Mouse (Mus musculus): ENCODE data around the gene Sema4d.

The Sema4d gene

DNA sequence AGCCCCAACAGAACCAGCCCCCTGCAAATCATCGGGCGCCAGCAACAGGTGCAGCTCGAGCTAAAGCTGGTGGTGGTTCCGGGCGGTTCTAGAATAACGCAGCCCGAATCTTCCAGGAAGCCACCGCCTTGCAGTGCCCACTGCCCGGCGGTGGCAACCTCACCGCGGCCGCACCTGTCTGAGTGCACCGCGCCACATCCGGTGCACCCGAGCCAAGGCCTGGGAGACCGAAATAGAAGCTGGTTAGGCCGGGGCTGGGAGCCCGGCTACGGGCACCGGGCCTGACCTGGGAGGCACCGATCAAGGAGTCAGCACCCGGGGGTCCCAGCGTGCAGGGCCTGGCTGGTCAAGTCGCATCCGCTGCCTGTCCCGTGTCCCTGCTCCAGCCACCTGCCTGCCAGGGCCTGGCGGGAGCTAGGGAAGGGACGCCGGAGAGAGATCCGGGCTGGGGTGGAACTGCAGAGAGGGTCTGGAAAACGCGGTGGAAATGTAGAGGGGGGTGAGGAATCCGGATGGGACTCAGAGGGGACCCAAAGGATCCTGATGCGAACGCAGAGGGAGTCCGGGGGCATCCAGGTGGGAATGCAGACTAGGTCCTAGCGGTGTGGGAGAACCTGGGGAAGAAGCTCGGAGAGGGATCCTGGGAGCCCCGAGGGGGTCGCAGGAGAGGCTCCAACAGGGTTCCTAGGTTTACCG lies 670 bp downstream of the Sema4d start:
- TF ChIP-seq GATA4 (IDR thresholded peaks at IDR 0.05; ENCODE audit: insufficient replicate concordance, low read length) = no peak

DNA sequence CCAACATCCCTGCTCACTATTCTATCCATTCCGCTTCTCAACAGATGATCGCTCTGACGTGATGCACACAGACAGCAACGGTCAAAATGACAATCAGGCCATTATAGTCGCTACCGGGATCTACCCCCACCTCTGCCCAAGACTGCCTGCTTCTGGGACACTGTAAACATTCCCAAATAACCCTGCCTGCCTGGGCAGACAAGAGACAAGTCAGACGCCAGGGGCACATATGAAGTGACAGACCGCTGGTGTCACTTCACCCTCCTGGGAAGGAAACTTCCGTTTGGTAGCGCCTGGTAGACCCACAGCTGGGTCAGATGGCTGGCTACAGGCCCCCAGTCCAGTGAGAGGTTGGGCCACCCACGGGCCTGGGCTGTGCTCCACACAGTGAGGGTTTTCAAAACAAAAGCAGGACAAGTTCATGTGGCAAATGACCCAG lies 1.4 kb downstream of the Sema4d start:
- no peak for TF ChIP-seq GATA4 (IDR thresholded peaks at IDR 0.05; ENCODE audit: insufficient replicate concordance, low read length)

DNA sequence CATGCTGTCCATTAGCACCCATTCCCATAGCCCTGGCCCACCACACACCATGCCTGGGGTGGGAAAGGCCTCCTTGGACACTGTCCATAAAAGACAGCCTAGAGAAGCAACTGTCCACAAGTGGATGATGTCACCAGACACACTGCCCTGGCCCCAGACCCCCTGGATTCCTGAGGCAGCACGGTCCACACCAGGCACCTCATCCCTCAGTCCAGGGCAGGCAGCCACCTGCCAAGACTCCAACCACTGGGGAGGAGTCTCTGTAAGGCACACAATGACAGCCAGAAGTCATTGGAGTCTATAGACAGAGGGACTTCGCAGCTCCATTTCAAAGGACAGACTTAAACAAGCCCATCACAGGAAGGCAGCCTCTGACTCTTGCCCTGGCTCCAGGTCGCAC lies 1.9 kb downstream of the Sema4d start:
- TF ChIP-seq GATA4 (IDR thresholded peaks at IDR 0.05; ENCODE audit: insufficient replicate concordance, low read length) = no peak

DNA sequence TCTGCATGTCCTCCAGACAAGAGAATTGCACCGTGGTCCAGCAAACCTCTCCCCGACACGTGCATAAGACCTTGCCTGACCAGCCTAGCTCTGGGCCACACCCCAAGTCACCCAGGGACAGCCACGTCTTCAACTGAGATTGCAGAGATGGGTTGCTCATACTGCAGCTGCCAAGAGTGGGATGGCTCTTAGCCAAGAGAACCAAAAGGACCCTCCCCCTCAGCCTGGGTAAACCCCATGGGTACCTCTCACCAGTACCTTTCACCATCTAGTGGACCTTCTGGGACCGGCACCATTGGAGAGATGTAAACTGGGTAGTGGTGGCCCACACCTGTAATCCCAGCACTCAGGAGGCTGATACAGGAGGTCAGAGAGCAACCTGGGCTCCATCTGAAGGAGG lies 2.8 kb downstream of the Sema4d start:
- TF ChIP-seq GATA4 (IDR thresholded peaks at IDR 0.05; ENCODE audit: insufficient replicate concordance, low read length) = no peak

DNA sequence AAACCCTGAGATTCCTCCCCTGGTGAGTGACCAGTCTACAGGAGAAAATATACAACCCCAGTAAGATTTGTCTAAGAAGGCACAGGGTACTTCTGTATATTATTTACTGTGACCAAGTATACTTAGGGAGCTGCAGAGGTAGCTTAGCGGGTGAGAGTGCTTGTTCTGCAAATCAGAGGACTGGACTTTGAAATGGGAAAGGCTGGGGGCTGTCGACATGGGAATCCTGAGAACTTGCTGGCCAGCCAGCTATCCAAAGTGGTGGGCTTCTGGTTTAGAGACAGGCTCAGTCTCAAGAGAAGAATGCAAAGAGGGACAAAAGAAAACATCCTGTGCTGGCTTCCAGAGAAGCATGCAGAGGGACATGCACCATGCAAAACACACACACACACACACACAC lies 5.7 kb downstream of the Sema4d start:
- TF ChIP-seq GATA4 (IDR thresholded peaks at IDR 0.05; ENCODE audit: insufficient replicate concordance, low read length) = no peak

DNA sequence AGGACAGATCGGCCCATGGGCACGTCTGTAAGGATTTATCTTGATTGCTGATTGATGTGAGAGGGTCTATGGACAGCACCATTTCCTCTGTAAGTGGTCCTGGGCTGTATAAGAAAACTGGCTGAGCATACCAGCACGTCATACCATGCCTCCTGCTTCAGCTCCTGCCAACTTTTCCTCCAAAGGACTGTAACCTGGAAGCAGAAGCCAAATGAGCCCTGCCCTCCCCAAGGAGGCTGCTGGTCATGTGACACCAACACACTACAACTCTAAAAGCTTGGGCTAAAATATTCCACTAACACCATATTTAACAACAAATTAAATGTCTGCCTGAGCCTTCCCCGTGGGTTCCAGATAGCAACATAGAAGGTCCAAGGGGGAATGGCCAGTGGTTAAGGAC lies 6.9 kb downstream of the Sema4d start:
- TF ChIP-seq GATA4 (IDR thresholded peaks at IDR 0.05; ENCODE audit: insufficient replicate concordance, low read length) = no peak

DNA sequence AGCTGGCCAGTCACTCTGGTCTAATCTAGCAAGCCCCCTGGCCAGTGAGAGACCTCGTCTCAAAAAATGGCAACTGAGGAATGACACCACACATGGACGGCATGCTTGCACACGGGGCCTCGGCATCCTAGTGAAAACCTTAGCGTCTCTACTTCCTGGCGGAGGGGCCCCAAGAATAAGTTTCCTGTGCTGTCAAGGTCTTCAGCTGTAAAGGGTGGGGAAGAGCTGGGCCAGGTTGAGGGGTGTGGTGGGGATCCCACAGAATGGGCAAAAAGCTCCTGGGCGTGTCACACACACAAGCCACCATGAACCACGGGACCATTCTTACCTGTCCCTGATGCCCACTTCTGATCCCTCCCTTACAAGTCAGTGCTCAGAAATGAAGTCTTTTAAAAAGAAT lies 9.1 kb downstream of the Sema4d start:
- no peak for TF ChIP-seq GATA4 (IDR thresholded peaks at IDR 0.05; ENCODE audit: insufficient replicate concordance, low read length)

DNA sequence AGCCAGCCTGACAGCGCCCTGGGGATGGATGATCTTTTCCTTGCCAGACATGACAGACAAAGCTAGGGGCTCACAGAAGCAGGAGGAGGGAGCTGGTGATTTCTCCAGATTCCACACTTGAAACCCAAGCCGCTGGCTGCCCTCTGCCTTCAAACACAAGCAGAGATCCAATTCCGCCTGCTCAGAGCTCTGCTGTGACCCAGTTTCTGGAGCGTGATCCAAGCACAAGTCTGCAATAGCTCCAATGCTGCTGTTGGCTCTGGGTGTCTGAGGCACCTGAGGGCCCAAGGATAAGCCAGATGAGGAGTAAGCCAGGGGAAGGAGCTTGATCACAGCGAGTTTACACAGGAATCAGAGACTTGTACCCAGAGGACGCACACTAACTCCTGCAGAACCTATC lies 9.7 kb downstream of the Sema4d start:
- TF ChIP-seq GATA4 (IDR thresholded peaks at IDR 0.05; ENCODE audit: insufficient replicate concordance, low read length) = no peak

DNA sequence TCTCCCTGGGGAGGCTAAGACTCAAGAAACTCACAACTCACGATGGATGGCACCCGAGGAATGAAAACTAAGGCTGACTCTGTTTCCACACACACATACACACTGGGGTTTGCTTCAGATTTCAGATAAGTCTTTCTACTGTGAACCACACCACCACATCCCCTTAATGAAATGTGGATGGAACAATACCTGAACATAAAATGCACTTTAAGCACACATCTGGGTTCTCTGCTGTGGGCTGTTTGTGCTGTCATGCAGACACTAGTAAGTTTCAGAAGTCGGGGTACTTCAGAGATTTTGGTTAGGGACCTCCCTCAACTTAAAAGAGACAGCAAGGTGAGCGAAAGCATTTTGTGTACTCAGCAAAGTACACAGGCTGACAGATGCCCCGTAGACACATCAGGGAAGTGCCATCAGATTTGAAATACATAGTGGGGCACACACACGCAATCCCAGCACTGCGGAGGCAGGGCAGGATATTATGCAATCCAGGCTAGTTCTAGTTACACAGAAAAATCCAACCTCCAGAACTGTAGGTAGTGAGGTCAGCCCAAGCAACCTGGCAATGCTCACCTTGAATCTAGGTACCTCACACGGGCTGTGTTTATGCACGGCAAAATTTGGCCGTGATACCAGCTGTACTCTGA lies 12.9 kb downstream of the Sema4d start:
- TF ChIP-seq GATA4 (IDR thresholded peaks at IDR 0.05; ENCODE audit: insufficient replicate concordance, low read length) = no peak

DNA sequence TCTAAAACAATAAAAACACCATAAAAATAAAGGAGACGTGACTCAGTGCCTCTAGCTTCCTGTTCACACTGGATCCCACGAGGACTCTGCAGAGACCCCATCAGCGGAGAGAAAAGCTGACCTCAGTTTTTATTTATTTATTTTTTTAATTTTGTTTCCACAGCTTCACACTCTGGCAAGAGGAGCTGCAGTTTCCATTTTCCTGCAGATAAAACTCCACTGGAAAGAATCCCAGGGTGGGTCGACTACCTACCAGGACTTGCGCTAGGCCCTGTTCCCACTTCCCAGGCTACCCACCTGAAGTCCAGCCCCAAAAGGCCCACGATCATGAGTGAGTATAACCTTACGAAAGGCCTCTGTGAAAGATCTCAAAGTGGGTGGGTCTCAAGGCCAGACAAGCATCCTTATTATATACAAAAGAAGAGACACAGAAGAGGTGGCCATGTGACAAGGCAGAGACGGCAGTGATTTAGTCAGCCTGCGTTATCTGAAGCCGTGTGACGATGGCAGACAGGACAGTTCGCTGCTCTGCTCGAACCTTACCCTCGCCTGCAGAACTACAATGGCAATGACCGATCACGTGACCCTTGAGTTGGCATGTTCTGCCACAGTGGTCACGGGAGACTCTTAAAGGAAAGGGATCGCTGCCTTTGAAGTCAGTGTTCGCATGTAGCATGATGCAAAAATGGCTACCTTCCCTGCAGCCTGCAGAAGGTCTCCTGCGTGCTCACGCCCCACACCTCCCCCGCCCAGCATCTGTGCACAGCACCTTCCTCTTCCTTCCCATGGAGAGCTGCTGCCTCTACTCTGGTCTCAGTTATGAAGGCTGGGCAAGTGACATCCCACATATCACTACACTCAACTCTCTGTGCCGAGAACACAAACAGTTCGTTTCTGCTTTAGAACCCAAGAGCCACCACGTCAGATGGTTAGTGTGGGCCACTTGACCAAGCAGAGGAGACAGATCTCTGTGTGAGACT lies 14.3 kb downstream of the Sema4d start:
- no peak for TF ChIP-seq GATA4 (IDR thresholded peaks at IDR 0.05; ENCODE audit: insufficient replicate concordance, low read length)

DNA sequence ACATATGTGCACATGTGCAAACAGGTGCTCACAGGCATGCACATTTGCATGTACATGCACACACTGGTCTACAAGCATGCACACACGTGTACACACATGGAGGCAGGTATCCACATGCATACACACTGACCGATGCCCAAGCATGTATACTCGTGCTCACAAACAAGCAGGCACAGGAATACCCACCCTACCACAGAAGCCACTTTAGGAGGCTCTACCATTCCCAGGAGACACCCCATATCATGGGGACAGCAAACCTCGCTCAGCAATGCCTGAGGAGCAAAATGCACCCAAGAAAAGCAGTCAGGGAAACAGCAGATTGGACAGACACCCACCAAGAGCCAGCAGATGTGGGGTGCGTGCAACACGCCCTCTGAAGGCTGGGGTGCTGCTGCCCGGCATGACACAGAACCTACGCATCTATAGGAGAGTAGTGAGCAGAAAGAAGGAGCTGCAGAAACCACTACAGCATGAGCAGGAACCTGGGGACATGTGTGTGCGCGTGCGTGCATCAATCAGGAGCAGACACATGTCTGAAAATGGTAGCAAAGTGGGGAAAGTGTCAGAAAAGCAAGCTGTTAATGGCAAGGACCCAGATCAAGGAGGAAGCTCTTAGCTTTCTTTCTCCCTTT lies 15.1 kb downstream of the Sema4d start:
- TF ChIP-seq GATA4 (IDR thresholded peaks at IDR 0.05; ENCODE audit: insufficient replicate concordance, low read length) = no peak

DNA sequence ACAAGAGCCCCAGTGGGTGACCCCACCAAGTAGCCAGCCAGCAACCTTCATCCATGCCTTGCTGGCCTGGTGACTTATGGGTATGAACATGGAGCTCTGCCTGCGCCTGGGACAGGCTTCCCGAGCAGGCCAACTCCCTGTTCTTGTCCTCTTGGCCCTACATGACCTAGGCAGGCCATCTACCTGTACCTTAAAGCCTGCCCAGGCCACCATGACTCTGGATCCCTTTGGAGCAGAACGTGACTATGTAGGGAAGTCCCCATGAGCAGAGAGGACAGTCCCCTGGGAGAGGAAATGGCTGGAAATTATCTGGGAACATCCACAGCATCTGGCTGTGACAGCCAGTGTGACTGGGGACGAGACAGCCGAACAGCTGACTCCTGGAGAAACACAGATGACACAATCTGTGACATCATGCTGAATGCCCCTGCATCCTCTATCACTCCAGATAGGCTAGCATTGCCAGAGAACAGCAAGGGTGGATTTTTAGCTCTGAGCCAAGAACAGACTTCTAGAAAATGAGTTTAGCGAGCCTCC lies 15.7 kb downstream of the Sema4d start:
- TF ChIP-seq GATA4 (IDR thresholded peaks at IDR 0.05; ENCODE audit: insufficient replicate concordance, low read length) = peak; percentile 22; the same call in 1 of the 2 replicates

DNA sequence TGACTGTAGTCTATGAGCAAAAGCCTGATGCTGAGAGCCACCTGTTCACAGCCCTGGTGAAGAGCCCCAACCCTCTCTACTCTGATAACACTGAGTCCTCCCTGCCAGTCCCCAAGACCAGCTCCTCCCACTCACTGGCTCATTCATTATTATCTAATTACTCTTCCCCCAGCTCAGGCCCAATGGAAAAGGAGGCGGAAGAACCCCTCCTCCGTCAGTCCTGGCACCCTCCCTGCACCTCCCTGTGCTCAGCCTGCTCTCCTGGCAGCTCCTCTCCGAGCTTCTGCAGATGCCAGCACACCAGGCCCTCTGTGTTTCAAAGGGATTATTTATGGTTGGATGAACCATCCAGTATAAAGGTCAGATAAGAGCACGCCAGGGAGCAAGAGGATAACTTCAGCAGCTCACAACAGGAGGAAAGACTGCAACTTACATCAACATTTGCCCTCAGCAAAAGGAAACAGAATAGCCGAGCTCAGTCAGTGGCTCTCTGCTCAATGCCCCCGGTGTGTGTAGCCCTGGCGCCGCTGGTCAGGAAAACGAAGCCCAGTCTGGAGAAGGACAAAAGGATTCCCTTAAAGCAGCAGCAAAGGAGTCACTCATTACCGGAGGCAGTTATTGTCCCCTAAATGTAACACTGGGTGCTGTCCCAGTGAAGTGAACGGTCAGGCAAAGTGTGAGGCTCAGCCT lies 16.4 kb downstream of the Sema4d start:
- no peak for TF ChIP-seq GATA4 (IDR thresholded peaks at IDR 0.05; ENCODE audit: insufficient replicate concordance, low read length)

DNA sequence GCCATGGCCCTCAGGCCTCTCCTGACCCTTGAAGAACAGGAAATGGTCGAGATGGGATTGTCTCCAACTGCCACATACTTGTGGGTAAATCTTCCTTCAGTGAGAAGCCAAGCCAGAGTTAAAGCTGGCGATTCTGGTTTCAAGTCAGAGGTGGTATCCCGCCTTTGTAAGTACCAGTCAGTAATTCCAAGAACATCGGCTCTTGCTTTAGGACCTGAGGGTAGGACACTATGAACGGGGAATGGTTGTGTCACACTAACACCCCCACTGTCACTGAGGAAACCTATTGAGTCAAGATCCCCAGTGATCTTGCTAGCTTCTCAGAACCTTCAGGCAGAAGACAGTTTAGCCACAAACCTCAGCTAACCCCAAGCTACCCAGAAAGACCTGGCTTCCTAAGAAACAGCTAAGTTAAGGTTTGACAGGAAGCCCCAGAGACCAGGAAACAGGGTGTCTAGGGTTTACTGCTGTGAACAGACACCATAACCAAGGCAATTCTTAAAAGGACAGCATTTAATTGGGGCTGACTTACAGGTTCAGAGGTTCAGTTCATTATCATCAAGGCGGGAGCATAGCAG lies 17.3 kb downstream of the Sema4d start:
- TF ChIP-seq GATA4 (IDR thresholded peaks at IDR 0.05; ENCODE audit: insufficient replicate concordance, low read length) = no peak

Measured in liver, adult (tissue).